Mouse (Mus musculus): Measurements from ENCODE around the gene Tex10.

- TF ChIP-seq GATA1 (IDR thresholded peaks at IDR 0.05; ENCODE audit: borderline replicate concordance, low read length): no peak
- TF ChIP-seq FLI1 (IDR thresholded peaks at IDR 0.05; ENCODE audit: low read length): no peak
These were observed 14.8 kb downstream of the Tex10 start for GRCm38 (mm10) chr4:48458436-48458835.

All from megakaryocyte, embryonic 14.5 days (primary cell).